Mouse (Mus musculus) cerebellum, postnatal 14 days (tissue): ENCODE measurements around the gene Cnbp.
A peak's percentile ranks its signal among the peaks of the same experiment; 100 is the strongest.

Experiments used
- DNase-seq, 2 experiments: peaks; one replicate each; pipeline ENCODE4 v3.0.0; 2021; ENCODE audit warnings: mixed read lengths in 2 of 2

Gene Cnbp

DNA sequence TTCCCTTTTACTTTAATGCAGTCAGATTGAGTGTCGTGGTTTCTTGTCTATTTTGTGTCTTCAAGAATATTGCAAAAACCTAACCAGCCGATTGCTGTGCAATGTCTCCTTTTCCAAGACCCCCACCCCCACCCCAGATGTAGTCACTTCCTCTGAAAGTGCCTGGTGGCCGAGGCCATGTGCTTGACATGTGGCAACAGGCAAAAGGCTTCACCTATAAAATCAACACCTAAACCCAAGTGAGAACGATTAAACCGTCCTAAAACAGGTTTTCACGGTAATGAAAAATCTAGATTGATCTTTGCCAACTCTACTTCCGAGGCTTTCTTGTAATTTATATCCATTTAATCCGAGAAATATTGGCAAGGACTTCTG, 1.1 kb downstream of the Cnbp start:
- no peak for DNase-seq

- no peak for DNase-seq
These were observed 4.1 kb downstream of the Cnbp start for GRCm38 (mm10) chr6:87846813-87847212.

DNA sequence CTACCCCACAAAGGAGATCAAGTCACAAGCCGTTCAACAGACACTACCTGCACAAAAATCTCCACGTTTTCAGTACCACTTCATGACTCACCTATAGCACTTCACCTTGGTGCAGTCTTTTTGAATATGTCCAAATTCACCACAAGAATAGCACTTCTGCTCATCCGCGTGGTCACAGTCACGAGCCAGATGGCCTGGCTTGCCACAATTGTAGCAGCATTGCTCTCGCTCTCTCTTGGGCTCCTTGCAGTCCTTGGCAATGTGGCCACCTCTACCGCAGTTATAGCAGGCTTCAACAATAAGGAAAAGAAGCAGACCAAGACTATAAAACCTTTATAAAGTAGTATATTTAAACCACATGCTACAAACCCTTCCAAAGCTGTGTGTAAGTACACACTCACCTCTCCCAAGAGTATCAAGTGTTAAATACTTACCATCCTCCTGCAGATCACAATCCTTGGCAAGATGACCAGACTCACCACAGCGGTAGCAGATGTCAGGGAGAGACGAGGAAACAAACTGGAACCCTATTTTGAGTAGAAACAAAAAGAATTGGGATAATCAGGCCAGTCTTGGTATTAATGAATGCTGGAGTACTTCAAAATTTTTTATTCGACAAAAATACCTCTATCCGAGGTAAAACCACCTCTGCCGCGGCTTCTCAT, 5.7 kb downstream of the Cnbp start:
- peak; percentile 65 to 70 for DNase-seq

DNA sequence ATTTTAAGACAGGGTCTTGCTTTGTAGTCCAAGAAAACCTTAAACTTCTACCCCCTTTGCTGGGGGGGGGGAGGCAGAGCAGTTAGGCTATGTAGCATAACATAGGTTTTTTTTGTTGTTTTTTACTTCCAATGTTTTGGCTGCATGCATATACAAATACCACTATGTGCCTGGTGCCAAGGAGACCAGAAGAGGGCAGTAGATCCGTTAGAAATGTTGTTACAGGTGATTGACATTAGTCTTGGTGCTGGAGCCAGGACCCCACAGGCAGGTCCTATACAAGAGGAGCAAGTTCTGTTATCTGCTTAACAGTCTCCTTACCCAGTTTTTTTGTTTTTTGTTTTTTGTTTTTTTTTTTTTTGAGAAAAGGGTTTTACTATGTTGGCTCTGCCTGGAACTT, 8.7 kb downstream of the Cnbp start:
- peak in 1 of 2 experiments; percentile 23 for DNase-seq

DNA sequence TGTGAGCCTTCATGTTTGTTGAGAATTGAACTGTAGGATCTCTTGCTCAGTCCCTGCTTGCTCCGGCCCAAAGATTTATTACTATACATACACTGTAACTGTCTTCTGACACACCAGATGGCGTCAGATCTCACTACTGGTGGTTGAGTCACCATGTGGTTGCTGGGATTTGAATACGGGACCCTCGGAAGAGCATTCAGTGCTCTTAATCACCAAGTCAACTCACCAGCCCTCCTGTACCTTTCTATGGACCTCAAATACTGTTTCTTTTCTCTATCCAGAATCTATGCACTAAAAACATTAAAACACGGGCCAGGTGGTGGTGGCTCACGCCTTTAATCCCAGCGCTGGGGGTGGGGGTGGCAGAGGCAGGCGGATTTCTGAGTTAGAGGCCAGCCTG, 9.3 kb downstream of the Cnbp start:
- DNase-seq: no peak

DNA sequence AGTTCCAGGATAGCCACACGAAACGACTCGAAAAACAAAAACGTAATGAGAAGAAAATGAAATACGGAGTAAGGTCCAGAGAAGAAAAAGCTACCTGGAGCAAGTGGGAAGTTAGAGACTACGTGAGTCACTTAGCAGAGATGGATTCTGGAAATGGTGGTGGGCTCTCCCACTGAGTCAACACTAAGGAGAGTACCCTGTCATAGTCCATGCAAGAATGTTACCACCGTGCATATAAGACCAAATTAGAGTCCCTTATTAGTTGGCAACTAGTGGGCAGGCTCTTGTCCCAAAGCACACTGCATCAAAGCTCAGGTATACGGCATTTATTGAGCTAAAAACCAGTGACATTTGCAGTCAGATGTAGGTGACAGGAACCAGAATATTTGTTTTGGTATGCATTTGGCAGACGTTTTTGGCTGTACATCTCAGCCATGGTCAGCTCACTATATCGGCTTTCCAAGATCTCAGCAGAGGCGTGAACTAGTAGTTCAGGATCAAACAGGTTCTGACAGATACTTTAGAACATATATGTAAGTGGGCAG, 11.0 kb downstream of the Cnbp start:
- DNase-seq: no peak

- peak; percentile 94 to 95 for DNase-seq
These were observed 12.2 kb downstream of the Cnbp start, which contains the start of gene Isy1 for GRCm38 (mm10) chr6:87838551-87839197. TSS of gene Isy1 (minus strand) at chr6:87838798.

DNA sequence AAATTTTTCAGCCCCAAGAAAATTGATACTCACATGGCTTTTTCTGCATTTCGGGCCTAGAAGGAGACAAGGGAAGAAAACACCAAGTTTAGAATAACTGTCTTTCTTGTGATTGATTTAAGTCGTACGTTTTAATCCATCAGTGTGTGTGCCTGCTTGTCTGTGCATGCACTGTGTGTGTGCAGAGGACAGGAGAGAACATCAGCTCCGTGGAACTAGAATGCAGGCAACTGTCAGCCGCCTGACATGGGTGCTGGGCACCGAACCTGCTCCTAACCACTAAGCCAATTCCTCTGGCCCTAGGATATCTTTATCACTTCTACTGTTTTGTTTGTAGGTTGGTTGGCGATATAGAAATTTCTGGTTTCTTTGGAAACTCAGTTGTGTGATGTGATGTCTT, 15.2 kb downstream of the Cnbp start, which contains the start of gene Gm45140:
TSS of gene Gm45140 (minus strand) at position 101 of the 400 bp plus-strand sequence.
- DNase-seq: no peak

- no peak for DNase-seq
These were observed 30.5 kb downstream of the Cnbp start for GRCm38 (mm10) chr6:87820366-87820765.

DNA sequence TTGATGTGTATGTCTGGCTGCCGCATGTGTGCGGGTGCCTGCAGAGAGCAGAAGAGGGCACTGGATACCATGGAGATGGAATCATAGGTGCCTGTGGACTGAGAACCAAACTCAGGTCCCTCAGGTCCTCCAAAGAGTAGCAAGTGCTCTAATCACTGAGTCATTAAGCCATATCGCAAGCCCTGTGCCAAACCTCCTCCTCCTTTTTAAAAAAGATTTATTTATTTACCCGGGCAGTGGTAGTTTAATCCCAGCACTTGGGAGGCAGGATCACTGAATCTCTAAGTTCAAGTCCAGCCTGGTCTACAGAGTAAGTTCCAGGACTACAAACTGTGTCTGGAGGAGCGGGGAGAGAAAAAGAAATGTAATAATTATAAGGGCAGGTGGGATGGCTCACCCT, 36.4 kb downstream of the Cnbp start:
- no peak for DNase-seq

- no peak for DNase-seq
These were observed 38.2 kb downstream of the Cnbp start for GRCm38 (mm10) chr6:87812656-87813055.

DNA sequence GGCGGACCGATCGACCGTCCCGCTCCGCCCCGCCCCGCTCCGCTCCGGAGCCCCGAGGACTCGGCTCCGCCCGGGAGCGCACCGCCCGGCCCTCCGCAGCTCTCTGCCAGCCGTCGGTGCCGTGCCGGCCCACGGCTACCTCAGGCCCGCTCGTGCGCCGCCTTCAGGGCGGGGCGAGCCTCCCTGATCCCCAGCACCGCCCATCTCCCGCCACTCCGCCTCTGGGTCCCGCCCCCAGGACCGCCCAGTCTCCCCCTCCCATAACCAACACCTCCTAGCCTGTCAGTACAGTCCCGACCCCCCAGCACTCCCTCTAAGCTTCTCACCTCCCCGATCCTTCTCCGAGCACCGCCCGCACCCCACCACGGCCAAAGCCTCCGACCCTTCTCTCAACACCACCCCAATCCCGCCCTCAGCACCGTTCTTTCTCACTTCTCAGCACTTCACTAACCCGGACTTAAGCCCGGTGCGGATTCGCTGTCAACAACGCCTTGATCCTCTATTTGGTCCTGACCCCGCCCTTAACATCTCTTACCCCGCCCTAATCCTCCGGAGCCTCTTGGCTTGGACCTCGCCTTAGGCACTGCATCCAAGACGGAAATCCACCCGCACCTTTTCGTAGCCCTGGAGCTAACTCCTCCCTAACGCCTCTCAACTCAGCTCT, 39.1 kb downstream of the Cnbp start, which contains the start of gene Rab43:
TSS of gene Rab43 (minus strand) at position 490 of the 664 bp plus-strand sequence.
- DNase-seq: peak; percentile 91 to 94

- DNase-seq: peak in 1 of 2 experiments; percentile 60
These were observed 39.9 kb downstream of the Cnbp start for GRCm38 (mm10) chr6:87810713-87811669.

DNA sequence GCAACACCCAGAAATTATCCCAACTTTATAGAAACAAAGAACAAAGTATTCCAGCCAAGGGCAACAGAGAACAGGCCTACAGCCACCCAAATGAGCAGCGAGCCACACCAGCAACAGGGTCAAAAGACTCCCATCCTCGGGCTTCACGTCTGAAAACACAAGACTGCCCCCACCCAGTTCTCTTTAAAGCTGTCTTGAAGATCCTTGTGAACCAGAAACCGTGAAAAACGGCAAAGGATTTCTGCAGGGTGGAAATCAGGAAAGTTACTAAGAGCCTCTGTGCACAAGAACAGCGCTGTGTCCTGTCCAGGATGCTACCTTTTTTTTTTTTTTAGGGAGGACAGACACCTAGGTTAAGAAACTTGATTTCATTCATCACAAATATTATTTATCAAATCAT, 40.6 kb downstream of the Cnbp start:
- no peak for DNase-seq

DNA sequence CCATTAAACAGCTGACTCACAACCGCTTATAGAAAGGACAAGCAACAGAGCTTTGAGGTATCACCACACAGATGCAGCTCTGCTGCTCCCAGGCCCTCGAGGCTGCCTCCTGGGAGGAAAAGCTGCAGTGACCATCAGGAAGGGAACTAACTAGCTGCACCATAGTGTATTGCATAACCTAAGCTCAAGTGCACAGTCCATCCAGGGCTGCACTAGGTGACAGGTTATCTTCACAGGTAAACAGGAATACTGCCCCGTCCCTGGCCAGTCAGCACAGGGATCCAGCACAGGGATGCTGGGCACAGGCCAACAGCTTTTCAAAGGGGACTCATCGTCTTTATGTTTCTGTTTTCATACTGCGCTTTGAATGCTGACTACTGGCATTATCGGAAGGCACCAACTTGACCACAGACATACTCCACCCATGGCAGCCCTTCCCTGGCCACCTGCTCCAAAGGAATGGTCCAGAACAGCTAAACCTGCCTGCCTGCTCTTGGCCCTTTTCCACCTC, 41.2 kb downstream of the Cnbp start:
- DNase-seq: peak; percentile 26 to 49

DNA sequence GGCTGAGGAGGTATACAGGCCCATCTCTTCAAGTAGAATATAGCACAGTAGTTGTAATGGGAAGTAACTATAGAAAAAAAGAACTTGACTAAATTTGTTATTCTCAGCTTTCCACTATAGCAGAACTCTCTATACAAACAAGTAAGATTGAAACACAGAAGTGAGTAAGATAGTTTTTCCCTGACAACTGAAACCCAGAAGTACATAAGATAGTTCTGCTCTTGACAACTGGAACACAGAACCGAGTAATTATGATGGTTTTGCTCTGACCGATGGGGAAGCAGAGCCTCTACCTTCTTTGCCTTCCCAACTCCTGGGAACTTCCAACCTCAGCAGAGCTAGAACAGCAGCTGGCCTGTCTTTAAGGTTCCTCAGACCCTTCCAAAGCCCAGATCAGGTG, 41.8 kb downstream of the Cnbp start:
- DNase-seq: no peak

GRCm38 (mm10) chr6:87808521-87808920, 42.4 kb downstream of the Cnbp start:
- DNase-seq: no peak

- DNase-seq: no peak
These were observed 43.0 kb downstream of the Cnbp start for GRCm38 (mm10) chr6:87807735-87808440.

GRCm38 (mm10) chr6:87806857-87807256, 44.0 kb downstream of the Cnbp start:
- DNase-seq: peak in 1 of 2 experiments; percentile 28

GRCm38 (mm10) chr6:87806028-87806427, 44.9 kb downstream of the Cnbp start:
- no peak for DNase-seq

GRCm38 (mm10) chr6:87805448-87805847, 45.5 kb downstream of the Cnbp start:
- DNase-seq: no peak
